In genomic region chr12:98734880-98735801, GRCm38 (mm10) we compare ENCODE assay signal across 8 mouse cellular contexts. TPM values are rescaled to one million over a fixed set of nuclear protein-coding genes. Genes with fewer than 3 reads are reported as not detected.
DNase-seq lines count a peak whose midpoint lies in the region; ATAC-seq and TF ChIP-seq lines count a peak whose summit lies in the region.

No protein-coding gene starts in this region.

- H3K36me3 ChIP-seq in kidney, embryonic 15.5 days = no peaks in the 10 kb centered on the region
- H3K36me3 ChIP-seq in hindbrain, embryonic 16.5 days (ENCODE audit: control insufficient read depth, insufficient read depth, low read length) = no peaks in the 10 kb centered on the region
- H3K36me3 ChIP-seq in midbrain, embryonic 16.5 days (ENCODE audit: control insufficient read depth, insufficient read depth, low read length) = no peaks in the 10 kb centered on the region

- DNase-seq in kidney, adult 8-10 months = no peak
- DNase-seq in spleen, adult 18-20 months = no peak
- no peak for DNase-seq in gastrocnemius, postnatal 4 days (ENCODE audit: low spot score in 2 of 2)
- DNase-seq in layer of hippocampus, adult 11-12 months (ENCODE audit: low spot score) = no peak

- H3K4me2 ChIP-seq in kidney, embryonic 15.5 days = peak overlapping the region; percentile 66
- peak overlapping the region; percentile 73 for H3K4me2 ChIP-seq in hindbrain, embryonic 16.5 days (ENCODE audit: low read length)
- peak overlapping the region; percentile 79 for H3K4me2 ChIP-seq in midbrain, embryonic 16.5 days (ENCODE audit: low read length)

- H3K4me3 ChIP-seq in kidney, embryonic 15.5 days (replicated peaks) = peak overlapping the region; percentile 63
- H3K4me3 ChIP-seq in bone marrow macrophage, adult 2 months (ENCODE audit: insufficient read depth, low read length) = peak overlapping the region; percentile 86
- H3K4me3 ChIP-seq in hindbrain, embryonic 16.5 days (ENCODE audit: low read length) = peak overlapping the region; percentile 77
- H3K4me3 ChIP-seq in midbrain, embryonic 16.5 days (ENCODE audit: low read depth, low read length) = peak overlapping the region; percentile 75

- ATAC-seq in kidney, embryonic 15.5 days (replicated peaks; ENCODE audit: low FRiP score) = no peak; the same call in 1 of the 2 replicates
- peak; percentile 45 for ATAC-seq in hindbrain, embryonic 16.5 days
- peak; percentile 33; the same call in 1 of the 2 replicates for ATAC-seq in midbrain, embryonic 16.5 days

- no peaks in the 10 kb centered on the region for H3K9me3 ChIP-seq in kidney, embryonic 15.5 days (replicated peaks)
- H3K9me3 ChIP-seq in hindbrain, embryonic 16.5 days (ENCODE audit: control insufficient read depth, low read length) = no peaks in the 10 kb centered on the region
- H3K9me3 ChIP-seq in midbrain, embryonic 16.5 days (replicated peaks; ENCODE audit: control insufficient read depth, low read length, poor library complexity, severe bottlenecking) = no peaks in the 10 kb centered on the region

- H3K4me1 ChIP-seq in kidney, embryonic 15.5 days = peaks cover 30% of the 10 kb centered on the region
- peaks cover 16% of the 10 kb centered on the region for H3K4me1 ChIP-seq in bone marrow macrophage, adult 2 months (ENCODE audit: control insufficient read depth, insufficient read depth, low read length)
- H3K4me1 ChIP-seq in hindbrain, embryonic 16.5 days (ENCODE audit: control insufficient read depth, insufficient read depth, low read depth, low read length) = peaks cover 20% of the 10 kb centered on the region
- H3K4me1 ChIP-seq in midbrain, embryonic 16.5 days (ENCODE audit: control insufficient read depth, insufficient read depth, low read length) = peaks cover 42% of the 10 kb centered on the region

- H3K9ac ChIP-seq in kidney, embryonic 15.5 days = peak overlapping the region; percentile 64
- peak overlapping the region; percentile 81 for H3K9ac ChIP-seq in hindbrain, embryonic 16.5 days (ENCODE audit: low read depth, low read length)
- peak overlapping the region; percentile 70 for H3K9ac ChIP-seq in midbrain, embryonic 16.5 days (ENCODE audit: low read depth, low read length)

- H3K27ac ChIP-seq in kidney, embryonic 15.5 days = peak overlapping the region; percentile 43; the same call in 1 of the 2 replicates
- H3K27ac ChIP-seq in bone marrow macrophage, adult 2 months (ENCODE audit: insufficient read depth, low read depth, low read length) = peak overlapping the region; percentile 36
- 0 out of 2 replicates have a peak overlapping the region, but pooled peaks have one; percentile 4 for H3K27ac ChIP-seq in hindbrain, embryonic 16.5 days (ENCODE audit: low read depth, low read length)
- H3K27ac ChIP-seq in midbrain, embryonic 16.5 days (ENCODE audit: low read length) = peak overlapping the region; percentile 80; the same call in 1 of the 2 replicates

- no peak for TF ChIP-seq POLR2A in bone marrow macrophage, adult 2 months (IDR thresholded peaks at IDR 0.05; ENCODE audit: borderline replicate concordance, low read depth, low read length)

- no peak for TF ChIP-seq CTCF in bone marrow macrophage, adult 2 months (IDR thresholded peaks at IDR 0.05; ENCODE audit: low read depth, low read length)

- WGBS in kidney, embryonic 15.5 days = 12% methylated on average over 22 of the region's 22 CpGs
- WGBS in hindbrain, embryonic 16.5 days = 12% methylated on average over 22 of the region's 22 CpGs
- 8% methylated on average over 22 of the region's 22 CpGs for WGBS in midbrain, embryonic 16.5 days

- H3K27me3 ChIP-seq in kidney, embryonic 15.5 days = peaks cover 19% of the 10 kb centered on the region
- 0 out of 2 replicates have a peak, but pooled peaks cover 2% of the 10 kb centered on the region for H3K27me3 ChIP-seq in hindbrain, embryonic 16.5 days (replicated peaks; ENCODE audit: control insufficient read depth, insufficient read depth, low read length)
- peaks cover 7% of the 10 kb centered on the region; the same call in 1 of the 2 replicates for H3K27me3 ChIP-seq in midbrain, embryonic 16.5 days (ENCODE audit: control insufficient read depth, insufficient read depth, low read depth, low read length)

RNA-seq across cellular contexts. Expression of gene Ptpn21, which starts 2.1 kb away (rescaled TPM):
- polyA plus RNA-seq in kidney, embryonic 15.5 days (2015; fragmentation: Nextera tagmentation; extraction: Ambion mirVana) = 6.6 and 7.1 TPM in 2 replicates
- 4.4 and 6.0 TPM in 2 replicates for polyA plus RNA-seq in bone marrow macrophage, adult 2 months (2012; ENCODE audit: insufficient read depth, insufficient read length, missing spikeins)
- polyA plus RNA-seq in hindbrain, embryonic 16.5 days (2015; fragmentation: Nextera tagmentation; extraction: Ambion mirVana) = 3.4 and 3.7 TPM in 2 replicates
- 4.0 and 4.9 TPM in 2 replicates for polyA plus RNA-seq in midbrain, embryonic 16.5 days (2015; fragmentation: Nextera tagmentation; extraction: Ambion mirVana)
- 10 to 100 TPM; 53.4 to 56.0 TPM for total RNA-seq in gastrocnemius, postnatal 4 days (2021)

RNA-seq across cellular contexts. Expression of gene Zc3h14, which starts 11.6 kb away (rescaled TPM):
- 127 and 128 TPM in 2 replicates for polyA plus RNA-seq in kidney, embryonic 15.5 days (2015; fragmentation: Nextera tagmentation; extraction: Ambion mirVana)
- polyA plus RNA-seq in bone marrow macrophage, adult 2 months (2012; ENCODE audit: insufficient read depth, insufficient read length, missing spikeins) = 59.5 and 76.4 TPM in 2 replicates
- 95.0 and 95.8 TPM in 2 replicates for polyA plus RNA-seq in hindbrain, embryonic 16.5 days (2015; fragmentation: Nextera tagmentation; extraction: Ambion mirVana)
- 103 and 109 TPM in 2 replicates for polyA plus RNA-seq in midbrain, embryonic 16.5 days (2015; fragmentation: Nextera tagmentation; extraction: Ambion mirVana)
- total RNA-seq in gastrocnemius, postnatal 4 days (2021) = 10 to 100 TPM; 67.9 to 75.1 TPM

Comparison
In these comparisons a context has a peak if more than half of its experiments do, and no peak if none do; other contexts are left out.
1. H3K27ac ChIP-seq: peak in every context shown above with its lines; median percentile 80 in midbrain, embryonic 16.5 days; 43 in kidney, embryonic 15.5 days; 36 in bone marrow macrophage, adult 2 months; 4 in hindbrain, embryonic 16.5 days.